Mouse (Mus musculus) left cerebral cortex, adult 2 months (tissue): ENCODE measurements at regions not wholly inside any gene's neighbourhood (a gene's known extent, or its start where the extent isn't known, plus 50 kb on each side); places are given as distances from the start of the nearest gene placed in this dataset.

ENCODE experiments used
- DNase-seq, 2 experiments: peaks; one replicate each; pipeline ENCODE4 v3.0.0; 2021 to 2022; ENCODE audit warnings: low spot score in 2 of 2, mixed read lengths in 1 of 2; ENCODE audit errors: extremely low spot score in 1 of 2
- H3K27ac ChIP-seq: fragments of 200-600 bp; 2 replicates; pipeline ENCODE4 v1.8.1; 2022
- H3K4me3 ChIP-seq: fragments of 200-600 bp; 2 replicates; pipeline ENCODE4 v1.8.1; 2022
- CTCF ChIP-seq: fragments of 200-600 bp; IDR thresholded peaks from 2 replicates; pipeline ENCODE4 v1.8.1; 2022; ENCODE audit warnings: antibody characterized with exemption, mild to moderate bottlenecking, moderate library complexity
- intact Hi-C: fragments of 180-260 bp; cut with DNase I; formaldehyde crosslinking; loops from one replicate; pipeline ENCODE4 v1.15.1; 2025

- Histone ChIP-seq H3K4me3 (no peak overlapping the region), H3K27ac (no peak overlapping the region)
- no peak for DNase-seq
- intact Hi-C loops, result no loop called here
- no peak for TF ChIP-seq CTCF
Observed at GRCm38 (mm10) chr15:67397269-67397668, 896.6 kb upstream of the Lrrc6 start.

- no peak overlapping the region for H3K27ac ChIP-seq
- TF ChIP-seq CTCF, result no peak
- DNase-seq, result no peak
- no peak overlapping the region for H3K4me3 ChIP-seq
- intact Hi-C loops, result no loop called here
Observed at GRCm38 (mm10) chr15:67395114-67395513, 894.4 kb upstream of the Lrrc6 start.

- Histone ChIP-seq H3K27ac (no peak overlapping the region), H3K4me3 (no peak overlapping the region)
- intact Hi-C loops, result no loop called here
- no peak for DNase-seq
- no peak for TF ChIP-seq CTCF
Observed at GRCm38 (mm10) chr15:67391918-67392317, 891.2 kb upstream of the Lrrc6 start.

GRCm38 (mm10) chr15:67388514-67388913 lies 887.8 kb upstream of the Lrrc6 start:
- TF ChIP-seq CTCF, result no peak
- intact Hi-C loops, result no loop called here
- no peak overlapping the region for H3K27ac ChIP-seq
- H3K4me3 ChIP-seq, result no peak overlapping the region
- DNase-seq, result no peak

GRCm38 (mm10) chr15:67386896-67387295 lies 886.2 kb upstream of the Lrrc6 start:
- no peak for DNase-seq
- no peak for TF ChIP-seq CTCF
- Histone ChIP-seq H3K4me3 (no peak overlapping the region), H3K27ac (no peak overlapping the region)
- intact Hi-C loops, result no loop called here

- Histone ChIP-seq H3K27ac (no peak overlapping the region), H3K4me3 (no peak overlapping the region)
- intact Hi-C loops, result no loop called here
- no peak for DNase-seq
- TF ChIP-seq CTCF, result no peak
Observed at GRCm38 (mm10) chr15:67373599-67373998, 872.9 kb upstream of the Lrrc6 start.

- no peak for DNase-seq
- no peak overlapping the region for H3K4me3 ChIP-seq
- no peak overlapping the region for H3K27ac ChIP-seq
- no peak for TF ChIP-seq CTCF
- intact Hi-C loops, result no loop called here
Observed at GRCm38 (mm10) chr15:67373030-67373429, 872.3 kb upstream of the Lrrc6 start.

- H3K27ac ChIP-seq, result no peak overlapping the region
- intact Hi-C loops, result no loop called here
- no peak for DNase-seq
- TF ChIP-seq CTCF, result no peak
- H3K4me3 ChIP-seq, result no peak overlapping the region
Observed at GRCm38 (mm10) chr15:67364099-67364756, 863.5 kb upstream of the Lrrc6 start.

- Histone ChIP-seq H3K4me3 (no peak overlapping the region), H3K27ac (no peak overlapping the region)
- intact Hi-C loops, result no loop called here
- no peak for DNase-seq
- TF ChIP-seq CTCF, result no peak
Observed at GRCm38 (mm10) chr15:67361012-67361571, 860.4 kb upstream of the Lrrc6 start.

GRCm38 (mm10) chr15:67357867-67358266 lies 857.2 kb upstream of the Lrrc6 start:
- Histone ChIP-seq H3K27ac (no peak overlapping the region), H3K4me3 (no peak overlapping the region)
- peak in 1 of 2 experiments; percentile 16 for DNase-seq
- no peak for TF ChIP-seq CTCF
- intact Hi-C loops, result no loop called here

- intact Hi-C loops, result no loop called here
- Histone ChIP-seq H3K27ac (no peak overlapping the region), H3K4me3 (no peak overlapping the region)
- no peak for DNase-seq
- no peak for TF ChIP-seq CTCF
Observed at GRCm38 (mm10) chr15:67355334-67355733, 854.6 kb upstream of the Lrrc6 start.

- no peak for DNase-seq
- H3K4me3 ChIP-seq, result no peak overlapping the region
- no peak for TF ChIP-seq CTCF
- intact Hi-C loops, result no loop called here
- H3K27ac ChIP-seq, result no peak overlapping the region
Observed at GRCm38 (mm10) chr15:67354598-67355159, 854.0 kb upstream of the Lrrc6 start.

GRCm38 (mm10) chr15:67349501-67349900 lies 848.8 kb upstream of the Lrrc6 start:
- TF ChIP-seq CTCF, result no peak
- intact Hi-C loops, result no loop called here
- Histone ChIP-seq H3K4me3 (no peak overlapping the region), H3K27ac (no peak overlapping the region)
- DNase-seq, result no peak
